Mouse (Mus musculus): Measurements from ENCODE around the gene Nup133. TPM values are rescaled to one million over a fixed set of nuclear protein-coding genes. Genes with fewer than 3 reads are reported as not detected.
A peak's percentile ranks its signal among the peaks of the same experiment; 100 is the strongest.

Nup133 gene
- total and polyA plus RNA-seq, 3 experiments, result 49.6 to 58.1 (median 58.0) TPM

- TF ChIP-seq ZMIZ1 (IDR thresholded peaks at IDR 0.05; ENCODE audit: low read depth, low read length) (no peak), KAT2A (conservative IDR thresholded peaks at IDR 0.05; ENCODE audit: low read depth, low read length) (no peak; the same call in 1 of the 2 replicates), MYB (IDR thresholded peaks at IDR 0.05; ENCODE audit: low read depth, low read length) (no peak), CTCF (IDR thresholded peaks at IDR 0.05 in 2 of 3, conservative IDR thresholded peaks at IDR 0.05 in 1 of 3; ENCODE audit: control insufficient read depth in 1 of 3, insufficient read depth in 1 of 3, low read depth in 2 of 3, low read length in 3 of 3, poor library complexity in 1 of 3, severe bottlenecking in 1 of 3) (no peak), MAX (IDR thresholded peaks at IDR 0.05; ENCODE audit: low read length) (peak; percentile 38; the same call in 1 of the 2 replicates), HCFC1 (IDR thresholded peaks at IDR 0.05; ENCODE audit: low read depth, low read length) (no peak), JUND (IDR thresholded peaks at IDR 0.05; ENCODE audit: low read depth, low read length) (no peak), POLR2A (IDR thresholded peaks at IDR 0.05; ENCODE audit: control insufficient read depth in 1 of 2, insufficient read depth in 1 of 2, low read depth in 1 of 2, low read length in 2 of 2, poor library complexity in 1 of 2) (no peak), SIN3A (IDR thresholded peaks at IDR 0.05; ENCODE audit: low read length) (peak; percentile 60; the same call in 1 of the 2 replicates)
These were observed 41.4 kb upstream of the Nup133 start (continued) for GRCm38 (mm10) chr8:123990277-123991049.

- Histone ChIP-seq H3K27me3 (ENCODE audit: control insufficient read depth in 1 of 2, insufficient read depth in 2 of 2, low read length in 2 of 2) (no peaks in the 10 kb centered on the region), H3K9me3 (replicated peaks; ENCODE audit: insufficient read depth, low read length) (no peaks in the 10 kb centered on the region), H3K4me3 (ENCODE audit: control insufficient read depth in 1 of 2, insufficient read depth in 1 of 2, low read depth in 2 of 2, low read length in 2 of 2) (peak overlapping the region in 1 of 2 experiments; percentile 14; a peak in 2 of 4 replicates), H3K27ac (ENCODE audit: control insufficient read depth, low read depth, low read length) (peak overlapping the region; percentile 95), H3K9ac (ENCODE audit: control insufficient read depth, low read depth, low read length, poor library complexity, severe bottlenecking) (peak overlapping the region; percentile 53), H3K36me3 (ENCODE audit: control insufficient read depth in 1 of 2, insufficient read depth in 2 of 2, low read length in 2 of 2) (peaks cover 0 to 27% of the 10 kb centered on the region in 2 experiments; a peak in 2 of 4 replicates), H3K4me1 (ENCODE audit: control insufficient read depth in 1 of 2, insufficient read depth in 2 of 2, low read length in 2 of 2) (peaks cover 20 to 33% of the 10 kb centered on the region in 2 experiments), H3K79me2 (ENCODE audit: control insufficient read depth, insufficient read depth, low read length, poor library complexity) (no peaks in the 10 kb centered on the region)
- no peak for DNase-seq (ENCODE audit: low read depth, low spot score)
- TF ChIP-seq SMC3 (IDR thresholded peaks at IDR 0.05; ENCODE audit: low read depth, low read length), result no peak
- TF ChIP-seq TBP (IDR thresholded peaks at IDR 0.05; ENCODE audit: low read depth, low read length), result no peak
- TF ChIP-seq ETS1 (IDR thresholded peaks at IDR 0.05; ENCODE audit: low read depth, low read length), result no peak
- TF ChIP-seq GATA1 (IDR thresholded peaks at IDR 0.05; ENCODE audit: low read depth, low read length), result 0 out of 2 replicates have a peak, but pooled peaks have one; percentile 19
- TF ChIP-seq ELF1 (IDR thresholded peaks at IDR 0.05; ENCODE audit: low read depth, low read length), result no peak
- no peak for TF ChIP-seq ZMIZ1 (IDR thresholded peaks at IDR 0.05; ENCODE audit: low read depth, low read length)
- peak; percentile 17; the same call in 1 of the 2 replicates for TF ChIP-seq E2F4 (IDR thresholded peaks at IDR 0.05; ENCODE audit: borderline replicate concordance, low read depth, low read length)
- TF ChIP-seq EP300 (IDR thresholded peaks at IDR 0.05; ENCODE audit: low read depth in 1 of 2, low read length in 2 of 2), result no peak
These were observed 40.1 kb upstream of the Nup133 start for GRCm38 (mm10) chr8:123989128-123989527.

DNA sequence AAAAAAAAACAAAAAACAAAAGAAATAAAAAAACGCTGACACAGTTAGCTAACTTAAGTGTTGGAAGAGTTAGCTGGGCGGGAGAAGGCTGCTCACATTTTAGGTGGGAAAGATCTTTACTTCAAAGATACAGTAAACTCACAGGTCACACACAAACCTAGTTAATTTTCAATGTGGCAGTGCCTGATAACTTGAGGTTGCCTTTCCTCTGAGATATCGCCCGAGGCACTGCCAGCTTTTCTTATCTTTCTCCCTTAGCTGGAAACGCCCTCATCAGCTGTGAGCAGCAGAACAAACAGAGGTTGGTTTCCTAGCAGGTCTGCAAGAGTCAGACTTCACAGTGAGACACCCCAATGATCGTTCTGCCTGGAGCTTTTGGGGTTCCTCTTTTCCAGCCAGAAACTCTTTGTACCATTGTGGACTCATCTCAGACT is 39.6 kb upstream of the Nup133 start:
- H3K9ac ChIP-seq (ENCODE audit: control insufficient read depth, low read depth, low read length, poor library complexity, severe bottlenecking), result peak overlapping the region; percentile 53
- peak overlapping the region; percentile 95 for H3K27ac ChIP-seq (ENCODE audit: control insufficient read depth, low read depth, low read length)
- no peak overlapping the region for H3K4me3 ChIP-seq (ENCODE audit: control insufficient read depth in 1 of 2, insufficient read depth in 1 of 2, low read depth in 2 of 2, low read length in 2 of 2)
- no peaks in the 10 kb centered on the region for H3K79me2 ChIP-seq (ENCODE audit: control insufficient read depth, insufficient read depth, low read length, poor library complexity)
- H3K4me1 ChIP-seq (ENCODE audit: control insufficient read depth in 1 of 2, insufficient read depth in 2 of 2, low read length in 2 of 2), result peaks cover 20 to 33% of the 10 kb centered on the region in 2 experiments
- H3K27me3 ChIP-seq (ENCODE audit: control insufficient read depth in 1 of 2, insufficient read depth in 2 of 2, low read length in 2 of 2), result no peaks in the 10 kb centered on the region
- H3K9me3 ChIP-seq (replicated peaks; ENCODE audit: insufficient read depth, low read length), result no peaks in the 10 kb centered on the region
- DNase-seq (ENCODE audit: low read depth, low spot score), result peak; percentile 99
- peaks cover 0 to 30% of the 10 kb centered on the region in 2 experiments; a peak in 2 of 4 replicates for H3K36me3 ChIP-seq (ENCODE audit: control insufficient read depth in 1 of 2, insufficient read depth in 2 of 2, low read length in 2 of 2)
- peak; percentile 46; the same call in 1 of the 2 replicates for TF ChIP-seq KAT2A (conservative IDR thresholded peaks at IDR 0.05; ENCODE audit: low read depth, low read length)
- no peak for TF ChIP-seq NRF1 (IDR thresholded peaks at IDR 0.05; ENCODE audit: insufficient read depth, low read depth, low read length, poor library complexity, severe bottlenecking)
- peak; percentile 75 for TF ChIP-seq MYB (IDR thresholded peaks at IDR 0.05; ENCODE audit: low read depth, low read length)
- TF ChIP-seq EP300 (IDR thresholded peaks at IDR 0.05; ENCODE audit: low read depth in 1 of 2, low read length in 2 of 2), result peak; percentile 99 to 100
- TF ChIP-seq BHLHE40 (IDR thresholded peaks at IDR 0.05; ENCODE audit: borderline replicate concordance, low read depth, low read length), result peak; percentile 95
- TF ChIP-seq GATA1 (IDR thresholded peaks at IDR 0.05; ENCODE audit: low read depth, low read length), result peak; percentile 100
- peak; percentile 99 for TF ChIP-seq RCOR1 (IDR thresholded peaks at IDR 0.05; ENCODE audit: low read depth, low read length)
- peak; percentile 100 for TF ChIP-seq TCF12 (IDR thresholded peaks at IDR 0.05; ENCODE audit: low read depth, low read length)
- peak; percentile 68; the same call in 1 of the 2 replicates for TF ChIP-seq MEF2A (IDR thresholded peaks at IDR 0.05; ENCODE audit: extremely low read depth, insufficient replicate concordance, low read depth, low read length, poor library complexity, severe bottlenecking)
- TF ChIP-seq TAL1 (IDR thresholded peaks at IDR 0.05; ENCODE audit: low read length), result peak; percentile 98
- peak; percentile 53; the same call in 1 of the 2 replicates for TF ChIP-seq JUND (IDR thresholded peaks at IDR 0.05; ENCODE audit: low read depth, low read length)
- TF ChIP-seq ZC3H11A (IDR thresholded peaks at IDR 0.05; ENCODE audit: low read depth, low read length), result peak; percentile 30
- TF ChIP-seq ZKSCAN1 (IDR thresholded peaks at IDR 0.05; ENCODE audit: low read depth, low read length), result peak; percentile 97
- no peak for TF ChIP-seq GABPA (IDR thresholded peaks at IDR 0.05; ENCODE audit: low read depth, low read length)
- peak; percentile 82 for TF ChIP-seq MAX (IDR thresholded peaks at IDR 0.05; ENCODE audit: low read length)
